Mouse (Mus musculus) hindbrain, postnatal 0 days (tissue): ENCODE measurements around the gene Gtf3c1. TPM values are rescaled to one million over a fixed set of nuclear protein-coding genes. Genes with fewer than 3 reads are reported as not detected.

Experiments used
- ATAC-seq: fragments of 200-750 bp; cut with Nextera tagmentation; 2 replicates; pipeline ENCODE4 v1.8.0; 2017; ENCODE audit warnings: mild to moderate bottlenecking, moderate TSS enrichment, moderate library complexity
- DNase-seq: peaks from one replicate; pipeline ENCODE4 v3.0.0-alpha.2; 2015; ENCODE audit warnings: low spot score
- H3K27ac ChIP-seq: fragments of 300-500 bp; sonication (generic); 2 replicates; pipeline ENCODE4 v1.5.1; 2014; ENCODE audit warnings: mild to moderate bottlenecking
- H3K27me3 ChIP-seq: fragments of 300-500 bp; sonication (generic); 2 replicates; pipeline ENCODE4 v1.6.1; 2014; ENCODE audit warnings: low read length, mixed read lengths; ENCODE audit not compliant: insufficient read depth
- H3K36me3 ChIP-seq: fragments of 300-500 bp; sonication (generic); 2 replicates; pipeline ENCODE4 v1.6.1; 2014; ENCODE audit warnings: low read length, mixed read lengths; ENCODE audit not compliant: insufficient read depth
- H3K4me1 ChIP-seq: fragments of 300-500 bp; sonication (generic); 2 replicates; pipeline ENCODE4 v1.6.1; 2014; ENCODE audit warnings: antibody characterized with exemption, low read length, mixed read lengths; ENCODE audit not compliant: insufficient read depth
- H3K4me2 ChIP-seq: fragments of 300-500 bp; sonication (generic); 2 replicates; pipeline ENCODE4 v1.6.1; 2014; ENCODE audit warnings: low read depth, mild to moderate bottlenecking, low read length, moderate library complexity, mixed read lengths
- H3K4me3 ChIP-seq: fragments of 300-500 bp; sonication (generic); 2 replicates; pipeline ENCODE4 v1.5.1; 2014; ENCODE audit warnings: low read length
- H3K9ac ChIP-seq: fragments of 300-500 bp; sonication (generic); replicated peaks from 2 replicates; pipeline ENCODE4 v1.6.1; 2014; ENCODE audit warnings: mild to moderate bottlenecking, low read length, moderate library complexity, mixed read lengths
- H3K9me3 ChIP-seq: fragments of 300-500 bp; sonication (generic); 2 replicates; pipeline ENCODE4 v1.6.1; 2016; ENCODE audit warnings: low read length, mixed read lengths
- CTCF ChIP-seq: IDR thresholded peaks from 2 replicates; pipeline ENCODE4 v1.5.1; 2016; ENCODE audit warnings: antibody characterized with exemption, control low read depth, low read depth
- WGBS: fragments of 180-500 bp; shearing (Covaris S2); extraction: QIAGEN DNeasy Blood & Tissue Kit; methylation state at CpG from one replicate; pipeline ENCODE4 v1.1.7; 2014; 5-methylcytosine and 5-hydroxymethylcytosine counted together
- polyA plus RNA-seq: library from polyadenylated mRNA; unstranded; fragments of >200 nt; fragmentation: Nextera tagmentation; extraction: Ambion mirVana; gene quantifications from 2 replicates; pipeline ENCODE4 v1.2.1, GENCODE M21; 2015
- total RNA-seq: library from RNA; depleted of rRNA; stranded (reverse); fragments of >200 nt; gene quantifications from 2 replicates; pipeline ENCODE4 v1.2.3, GENCODE M21; 2014

Gtf3c1 gene
- total and polyA plus RNA-seq, 2 experiments from 2014 or later = 17.7 to 78.2 TPM

DNA sequence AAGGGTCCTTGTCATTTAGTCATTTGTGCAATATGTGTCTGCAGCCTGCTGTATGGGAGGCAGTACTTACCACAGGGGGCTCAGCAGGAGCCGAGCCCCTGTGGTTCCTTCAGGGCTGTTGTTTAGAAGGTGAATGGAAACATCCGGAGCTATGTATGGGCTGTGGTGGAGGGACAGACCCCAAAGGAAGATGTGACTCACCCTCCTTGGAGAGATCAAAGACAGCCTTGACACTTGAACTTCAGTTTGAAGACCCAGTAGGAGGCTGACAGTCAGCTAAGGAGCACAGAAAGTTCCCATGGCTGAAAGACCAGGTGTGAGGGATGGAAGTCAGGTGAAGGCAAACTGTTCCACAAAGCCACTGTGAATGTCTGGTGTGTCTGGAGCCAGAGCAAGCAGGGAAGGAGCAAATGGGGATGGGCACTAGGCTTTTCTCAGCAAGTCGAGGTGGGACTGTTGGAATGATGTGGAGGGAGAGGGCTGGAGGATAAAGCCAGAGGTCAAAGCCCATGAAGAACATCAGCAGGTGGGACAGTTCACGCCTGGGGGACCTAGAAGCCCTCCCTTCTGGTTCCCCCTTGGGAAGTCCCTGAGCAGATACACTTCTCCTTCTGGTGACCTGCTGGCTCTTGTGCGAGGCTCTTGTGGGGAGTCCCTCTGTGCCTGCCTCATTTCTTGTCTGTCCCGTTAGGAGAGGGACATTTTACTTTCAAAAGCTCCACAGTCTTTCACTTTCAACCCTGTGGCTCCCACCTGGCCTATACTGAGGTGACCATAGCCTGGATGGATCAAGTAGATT is 100.0 kb downstream of the Gtf3c1 start:
- H3K9ac ChIP-seq = no peak overlapping the region
- H3K36me3 ChIP-seq = no peaks in the 10 kb centered on the region
- 71% methylated on average over 6 of the region's 6 CpGs for WGBS
- H3K27ac ChIP-seq = no peak overlapping the region
- H3K9me3 ChIP-seq = no peaks in the 10 kb centered on the region
- no peak overlapping the region for H3K4me3 ChIP-seq
- no peaks in the 10 kb centered on the region for H3K4me1 ChIP-seq
- no peak for TF ChIP-seq CTCF
- DNase-seq = no peak
- no peaks in the 10 kb centered on the region for H3K27me3 ChIP-seq
- ATAC-seq = no peak
- no peak overlapping the region for H3K4me2 ChIP-seq

DNA sequence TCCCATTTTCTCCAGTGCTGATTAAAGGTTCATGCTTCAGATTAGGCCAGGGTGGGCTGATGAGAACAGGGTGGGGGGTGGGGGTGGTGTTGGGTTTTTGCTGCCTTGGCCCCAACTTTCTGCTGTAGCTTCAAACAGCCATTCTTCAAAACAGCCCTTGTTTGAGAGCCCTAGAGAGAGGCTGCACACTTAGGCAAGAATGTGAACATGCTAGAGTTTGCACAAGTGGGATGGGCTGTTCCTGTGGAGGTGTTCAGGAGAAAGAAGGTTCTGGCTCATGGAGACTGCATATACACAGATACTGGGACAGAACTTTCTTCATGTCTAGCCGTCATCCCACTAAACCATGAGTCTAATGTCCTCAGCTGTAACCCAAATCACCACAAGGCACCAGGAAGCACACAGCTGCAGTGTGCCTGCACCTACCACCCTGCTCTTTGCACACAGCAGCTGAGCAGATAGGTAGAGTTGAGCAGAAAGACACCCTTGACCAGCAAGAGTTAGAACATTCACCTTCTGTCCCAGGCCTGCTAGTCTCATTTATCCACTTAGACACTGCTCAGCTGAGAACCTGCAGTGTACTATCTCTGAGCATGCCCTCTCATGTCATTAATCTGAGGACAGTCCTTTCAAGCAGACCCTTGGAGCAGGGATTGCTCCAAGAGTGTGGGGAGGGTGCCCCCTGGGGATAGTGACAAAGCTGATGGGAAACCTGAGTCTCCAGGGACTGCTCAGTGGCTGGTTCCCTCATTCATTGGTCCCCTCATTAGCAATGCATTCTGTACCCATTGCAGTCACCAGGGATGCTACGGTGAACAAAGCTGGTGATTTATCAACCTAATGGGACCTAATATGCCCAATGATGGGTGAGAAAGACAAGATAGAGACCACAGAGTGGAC is 101.1 kb downstream of the Gtf3c1 start:
- Histone ChIP-seq H3K9me3 (no peaks in the 10 kb centered on the region), H3K4me1 (no peaks in the 10 kb centered on the region), H3K27me3 (no peaks in the 10 kb centered on the region), H3K4me3 (no peak overlapping the region), H3K9ac (no peak overlapping the region), H3K4me2 (no peak overlapping the region), H3K27ac (no peak overlapping the region), H3K36me3 (no peaks in the 10 kb centered on the region)
- DNase-seq = no peak
- TF ChIP-seq CTCF = no peak
- ATAC-seq = no peak
- 74% methylated on average over 2 of the region's 2 CpGs for WGBS

DNA sequence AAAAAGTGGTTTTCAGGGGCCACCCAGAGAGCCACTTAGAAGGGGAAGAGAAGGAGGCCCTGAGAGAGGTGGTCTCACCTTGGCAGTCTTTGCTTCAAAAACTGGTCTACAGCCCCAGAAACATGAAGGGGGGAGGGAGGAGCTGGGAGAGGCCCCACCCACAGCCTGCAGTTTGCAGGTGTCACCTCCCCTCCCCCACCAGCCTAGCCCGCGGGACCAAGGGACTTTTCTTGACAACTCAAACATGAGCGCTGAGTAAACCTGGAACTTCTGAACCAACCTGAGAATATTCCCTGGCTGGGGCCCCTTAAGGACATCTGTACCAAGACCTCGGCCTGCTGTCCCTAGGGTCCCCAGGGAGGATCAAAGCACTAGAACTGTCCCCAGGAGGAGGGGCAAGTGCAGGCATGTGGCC is 101.8 kb downstream of the Gtf3c1 start:
- Histone ChIP-seq H3K27ac (no peak overlapping the region), H3K36me3 (no peaks in the 10 kb centered on the region), H3K4me2 (no peak overlapping the region), H3K4me1 (no peaks in the 10 kb centered on the region), H3K4me3 (no peak overlapping the region), H3K9ac (no peak overlapping the region), H3K9me3 (no peaks in the 10 kb centered on the region), H3K27me3 (no peaks in the 10 kb centered on the region)
- WGBS = 78% methylated on average over 4 of the region's 4 CpGs
- TF ChIP-seq CTCF = no peak
- ATAC-seq (no peak), DNase-seq (no peak)

DNA sequence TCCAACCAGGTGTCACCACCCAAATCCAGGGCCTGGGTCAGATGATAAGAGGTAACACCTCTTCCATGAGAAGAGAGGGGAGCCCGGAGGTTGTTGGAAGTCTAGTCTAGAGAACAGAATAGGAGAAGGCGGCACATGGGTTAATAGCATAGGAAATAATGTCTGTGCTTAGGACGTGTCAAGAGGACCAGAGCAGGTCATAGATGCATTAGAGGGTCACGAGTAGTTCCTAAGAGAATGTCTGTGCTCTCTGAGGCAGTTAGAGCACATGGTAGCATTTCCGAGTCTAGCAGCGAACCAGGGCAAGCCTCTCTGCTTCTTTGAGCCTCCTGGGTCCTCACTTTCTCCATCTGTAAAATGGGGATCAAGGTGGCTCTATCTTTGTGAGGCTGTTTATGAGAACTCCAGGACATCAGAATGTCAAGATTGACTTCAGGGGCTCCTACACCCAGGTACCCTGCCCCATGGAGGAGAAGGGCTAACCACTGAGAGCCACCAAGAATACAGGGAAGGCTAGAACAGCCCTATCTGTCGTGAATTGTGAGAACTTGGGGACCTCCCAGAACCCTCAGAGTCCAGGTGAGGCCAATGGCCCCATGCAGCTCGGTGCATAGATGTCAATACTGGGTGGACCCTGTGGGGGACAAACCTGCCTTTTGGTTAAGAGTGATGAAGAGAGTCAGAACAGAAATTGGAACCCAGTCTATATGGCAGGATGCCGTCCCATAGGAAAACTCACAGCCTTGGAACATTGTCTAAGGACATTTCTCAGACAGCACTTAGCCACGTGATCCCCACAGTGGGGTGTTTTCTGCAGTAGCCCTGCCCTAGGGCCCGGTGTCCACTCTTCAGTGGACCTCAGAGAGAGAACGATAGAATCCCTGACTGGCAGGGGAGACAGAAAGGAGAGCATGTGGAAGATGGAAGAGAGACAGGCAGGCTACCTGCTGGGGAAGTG is 102.9 kb downstream of the Gtf3c1 start:
- Histone ChIP-seq H3K9me3 (no peaks in the 10 kb centered on the region), H3K4me2 (no peak overlapping the region), H3K27ac (no peak overlapping the region), H3K27me3 (no peaks in the 10 kb centered on the region), H3K36me3 (no peaks in the 10 kb centered on the region), H3K4me3 (no peak overlapping the region), H3K9ac (no peak overlapping the region), H3K4me1 (no peaks in the 10 kb centered on the region)
- DNase-seq (no peak), ATAC-seq (no peak)
- no peak for TF ChIP-seq CTCF
- 88% methylated on average over 12 of the region's 12 CpGs for WGBS

DNA sequence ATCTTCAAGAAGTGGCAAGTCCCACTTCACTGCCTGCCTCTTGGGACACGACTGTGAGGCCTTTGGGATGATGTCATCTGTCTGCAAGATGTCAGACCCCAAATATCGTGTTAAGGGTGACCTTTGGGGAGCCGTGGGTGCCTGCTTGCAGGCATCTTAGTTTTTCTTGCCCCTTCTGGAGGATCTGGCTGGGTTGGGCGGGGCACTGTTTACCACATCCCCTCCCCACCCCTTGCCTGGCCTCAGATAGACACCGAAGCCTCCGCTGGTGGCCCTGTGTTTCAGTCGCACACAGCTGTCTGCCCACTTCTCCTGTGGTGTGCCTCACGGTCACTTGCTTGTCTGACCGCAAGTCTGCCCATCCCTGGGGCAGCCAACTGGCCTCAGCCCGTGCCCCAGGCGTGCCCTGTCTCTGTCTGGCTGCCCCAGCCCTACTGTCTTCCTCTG is 104.4 kb downstream of the Gtf3c1 start, which contains the start of gene Il21r:
Gene Il21r, plus strand, starts transcription at position 245 of the 447 bp plus-strand sequence.
- Histone ChIP-seq H3K36me3 (no peaks in the 10 kb centered on the region), H3K27ac (no peak within 1 kb of the TSS), H3K4me3 (no peak within 1 kb of the TSS), H3K4me1 (no peaks in the 10 kb centered on the region), H3K27me3 (no peaks in the 10 kb centered on the region), H3K9ac (no peak within 1 kb of the TSS), H3K9me3 (no peaks in the 10 kb centered on the region), H3K4me2 (no peak within 1 kb of the TSS)
- no peak for TF ChIP-seq CTCF
- ATAC-seq (no peak), DNase-seq (no peak)
- WGBS = 68% methylated on average over 11 of the region's 11 CpGs

DNA sequence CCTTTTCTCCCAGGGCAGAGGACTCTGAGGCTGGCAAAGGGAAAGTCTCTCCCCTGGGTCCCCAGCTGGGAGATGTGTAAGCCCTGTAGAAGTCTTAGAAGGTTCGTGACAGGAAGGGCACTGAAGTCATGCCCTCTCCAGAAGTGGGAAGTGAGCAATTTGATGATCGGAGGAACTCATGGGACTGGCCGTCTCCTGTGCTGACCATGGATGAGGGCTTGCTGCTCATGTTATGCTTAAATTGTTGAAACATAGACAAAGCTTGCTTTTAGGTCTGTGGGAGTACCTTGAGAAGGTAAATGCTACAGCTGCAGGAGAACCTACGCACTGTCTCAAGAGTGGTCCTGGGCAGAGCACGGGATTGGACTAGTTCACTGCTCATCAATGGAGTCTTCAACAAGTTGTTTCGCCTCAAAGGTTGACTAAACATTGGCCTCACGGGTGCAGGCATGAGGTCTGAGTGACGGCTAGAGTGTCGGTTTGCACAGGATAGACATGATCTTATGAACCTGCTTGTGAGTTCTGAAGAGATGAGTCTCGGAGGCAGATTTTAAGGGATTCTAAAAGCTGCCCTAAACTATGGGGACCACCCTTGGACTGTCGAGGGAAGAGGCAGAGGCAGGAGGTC is 105.6 kb downstream of the Gtf3c1 start:
- no peak overlapping the region for H3K4me2 ChIP-seq
- DNase-seq (no peak), ATAC-seq (no peak)
- no peak for TF ChIP-seq CTCF
- H3K9me3 ChIP-seq = no peaks in the 10 kb centered on the region
- H3K27me3 ChIP-seq = no peaks in the 10 kb centered on the region
- no peaks in the 10 kb centered on the region for H3K36me3 ChIP-seq
- H3K4me1 ChIP-seq = no peaks in the 10 kb centered on the region
- no peak overlapping the region for H3K27ac ChIP-seq
- WGBS = 75% methylated on average over 11 of the region's 11 CpGs
- H3K9ac ChIP-seq = no peak overlapping the region
- no peak overlapping the region for H3K4me3 ChIP-seq
